Mouse (Mus musculus) gonadal fat pad, adult 2 months (tissue): Measurements from ENCODE around the gene 2700097O09Rik. TPM values are rescaled to one million over a fixed set of nuclear protein-coding genes. Genes with fewer than 3 reads are reported as not detected.
A peak's percentile ranks its signal among the peaks of the same experiment; 100 is the strongest.
"Not testable (repeated sequence)": the region's sequence is repeated elsewhere in the genome, so short reads cannot be mapped to it uniquely, and the experiment has no call there.

Source experiments
- DNase-seq: peaks from one replicate; pipeline ENCODE4 v3.0.0-alpha.2; 2012; ENCODE audit warnings: low read depth
- polyA plus RNA-seq: library from polyadenylated mRNA; depleted of rRNA; stranded (reverse); fragments of >200 nt; gene quantifications from 2 replicates; pipeline ENCODE4 v1.2.3, GENCODE M21; 2012; rRNA removed

Gene 2700097O09Rik
- 7.1 and 7.3 TPM in 2 replicates for polyA plus RNA-seq

GRCm38 (mm10) chr12:55079726-55080600 lies at the start of gene 2700097O09Rik, which contains the start of gene Srp54a:
TSS of gene 2700097O09Rik (minus strand) at chr12:55080110.
TSS of gene Srp54a (plus strand) at chr12:55080262.
- DNase-seq, result peak; percentile 55

GRCm38 (mm10) chr12:55124731-55125130 lies 44.8 kb upstream of the 2700097O09Rik start:
- DNase-seq, result not testable (repeated sequence)

- DNase-seq, result not testable (repeated sequence)
Measured at GRCm38 (mm10) chr12:55124242-55124641, 44.3 kb upstream of the 2700097O09Rik start, which contains the start of gene Fam177a. TSS of gene Fam177a (plus strand) at chr12:55124469.

DNA sequence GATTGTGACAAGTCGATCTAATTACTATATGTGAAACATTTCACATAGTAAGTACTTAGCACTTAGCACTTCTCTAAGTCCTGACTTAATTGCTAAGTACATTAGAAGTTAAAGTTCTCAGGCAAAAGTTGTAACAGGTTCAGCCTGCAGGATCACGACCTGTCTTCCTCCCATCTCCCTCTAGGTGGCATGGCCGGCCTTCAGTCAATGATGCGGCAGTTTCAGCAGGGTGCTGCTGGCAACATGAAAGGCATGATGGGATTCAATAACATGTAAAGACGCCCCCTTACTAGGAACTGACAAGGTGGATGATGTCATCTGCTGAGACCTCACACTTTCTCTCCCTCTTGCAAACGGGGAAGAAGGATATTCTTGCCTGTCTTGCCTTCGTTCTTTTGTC lies 32.7 kb upstream of the 2700097O09Rik start:
- not testable (repeated sequence) for DNase-seq

DNA sequence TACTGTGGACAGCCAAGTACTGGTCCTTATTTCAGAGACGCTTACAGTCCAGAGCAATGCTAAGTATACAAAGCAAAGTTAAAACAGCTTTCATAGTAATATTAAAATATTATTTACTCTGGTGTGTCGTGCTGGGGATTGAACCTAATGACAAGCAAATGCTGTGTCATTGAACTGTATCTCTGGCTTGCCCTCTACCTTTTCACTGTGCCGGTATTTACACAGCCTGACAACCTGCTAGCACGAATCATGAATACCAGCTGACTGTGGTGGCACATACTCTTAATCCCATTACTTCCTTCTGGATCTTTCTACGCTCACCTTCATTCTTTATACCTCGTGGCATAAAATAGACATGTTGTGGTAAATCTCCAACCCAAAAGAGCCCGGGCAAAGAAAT lies 12.2 kb upstream of the 2700097O09Rik start:
- DNase-seq, result not testable (repeated sequence)

GRCm38 (mm10) chr12:55080601-55080942 lies 662 bp upstream of the 2700097O09Rik start:
- not testable (repeated sequence) for DNase-seq

- DNase-seq, result not testable (repeated sequence)
Measured at GRCm38 (mm10) chr12:55078706-55079105, 1.2 kb downstream of the 2700097O09Rik start.

DNA sequence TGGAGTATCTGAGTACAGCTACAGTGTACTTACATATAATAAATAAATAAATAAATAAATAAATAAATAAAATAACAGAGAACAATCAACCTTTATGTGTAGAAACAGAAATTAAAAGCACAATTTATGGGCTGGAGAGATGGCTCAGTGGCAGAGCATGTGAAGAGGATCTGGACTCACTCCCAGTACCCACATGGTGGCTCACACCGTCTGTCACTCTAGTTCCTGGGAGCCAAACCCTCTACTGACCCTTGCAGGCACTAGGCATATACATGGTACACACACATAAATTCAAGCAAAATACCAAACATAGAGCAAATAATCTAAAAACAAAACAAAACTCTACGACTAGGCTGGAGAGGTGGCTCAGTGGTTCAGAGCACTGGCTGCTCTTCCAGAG lies 4.6 kb downstream of the 2700097O09Rik start:
- no peak for DNase-seq

GRCm38 (mm10) chr12:55073686-55074085 lies 6.2 kb downstream of the 2700097O09Rik start:
- DNase-seq, result no peak

DNA sequence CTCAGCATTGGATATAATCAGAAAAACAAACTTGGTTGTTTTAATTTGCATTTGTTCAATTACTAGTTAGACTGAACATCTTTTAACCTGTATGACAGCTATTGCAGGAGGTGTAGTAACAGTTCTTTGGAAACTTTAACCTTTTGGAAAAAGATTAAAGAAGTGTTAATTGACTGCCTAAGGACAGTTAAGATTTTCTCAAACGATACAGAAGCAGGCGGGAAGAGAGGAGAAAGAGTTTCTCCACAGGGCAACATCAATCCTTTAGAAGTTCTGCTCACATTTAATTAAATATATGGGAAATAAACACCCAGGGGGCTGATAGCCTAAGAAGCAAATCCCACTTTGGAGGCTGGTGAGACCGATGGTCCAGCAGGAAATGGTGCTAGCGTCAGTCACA lies 7.4 kb downstream of the 2700097O09Rik start:
- DNase-seq, result peak; percentile 52

- DNase-seq, result no peak
Measured at GRCm38 (mm10) chr12:55062141-55062540, 17.8 kb downstream of the 2700097O09Rik start.

GRCm38 (mm10) chr12:55061006-55061405 lies 18.9 kb downstream of the 2700097O09Rik start:
- DNase-seq, result no peak

GRCm38 (mm10) chr12:55060212-55060898 lies 19.6 kb downstream of the 2700097O09Rik start:
- DNase-seq, result no peak

DNA sequence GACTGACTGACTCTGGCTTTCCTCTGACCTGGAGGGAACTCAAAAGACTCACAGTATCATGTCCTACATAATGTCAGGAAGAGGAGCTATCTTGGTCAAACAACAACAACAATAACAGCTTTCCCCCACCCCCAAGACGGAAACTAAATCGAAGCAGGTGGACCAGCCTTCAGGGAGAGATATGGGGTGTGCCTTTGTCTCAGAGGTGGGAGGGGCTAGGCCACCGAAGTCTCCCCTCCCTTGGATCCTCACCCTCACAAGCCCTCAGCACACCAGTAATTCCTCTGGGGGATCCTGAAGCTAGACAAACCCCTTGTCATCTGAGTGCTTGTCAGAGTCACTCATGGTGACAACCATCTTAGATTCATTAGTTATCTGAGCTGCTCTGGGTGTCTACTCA lies 20.1 kb downstream of the 2700097O09Rik start:
- DNase-seq, result no peak

GRCm38 (mm10) chr12:55058865-55059615 lies 20.9 kb downstream of the 2700097O09Rik start:
- no peak for DNase-seq

- no peak for DNase-seq
Measured at GRCm38 (mm10) chr12:55056703-55057102, 23.2 kb downstream of the 2700097O09Rik start.

- no peak for DNase-seq
Measured at GRCm38 (mm10) chr12:55054551-55055241, 25.2 kb downstream of the 2700097O09Rik start.

DNA sequence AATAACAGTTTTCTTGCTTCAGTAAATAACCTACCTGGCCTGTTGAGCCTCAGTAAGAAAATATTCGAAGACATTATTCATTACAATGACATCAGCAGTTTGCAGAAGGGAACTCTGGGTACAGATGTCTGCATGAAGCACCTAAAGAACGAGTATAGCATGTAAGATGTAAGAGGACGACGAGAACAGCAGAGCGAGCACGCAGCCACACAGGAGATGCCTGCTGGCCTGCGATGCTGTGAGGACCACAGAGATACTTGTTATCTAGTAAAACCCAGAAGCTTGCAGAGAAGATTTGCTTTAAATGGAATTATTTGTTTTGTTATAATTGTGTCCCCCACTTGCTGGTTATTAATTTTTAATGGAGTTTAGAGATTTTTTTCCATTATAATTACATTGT lies 26.6 kb downstream of the 2700097O09Rik start:
- DNase-seq, result no peak

DNA sequence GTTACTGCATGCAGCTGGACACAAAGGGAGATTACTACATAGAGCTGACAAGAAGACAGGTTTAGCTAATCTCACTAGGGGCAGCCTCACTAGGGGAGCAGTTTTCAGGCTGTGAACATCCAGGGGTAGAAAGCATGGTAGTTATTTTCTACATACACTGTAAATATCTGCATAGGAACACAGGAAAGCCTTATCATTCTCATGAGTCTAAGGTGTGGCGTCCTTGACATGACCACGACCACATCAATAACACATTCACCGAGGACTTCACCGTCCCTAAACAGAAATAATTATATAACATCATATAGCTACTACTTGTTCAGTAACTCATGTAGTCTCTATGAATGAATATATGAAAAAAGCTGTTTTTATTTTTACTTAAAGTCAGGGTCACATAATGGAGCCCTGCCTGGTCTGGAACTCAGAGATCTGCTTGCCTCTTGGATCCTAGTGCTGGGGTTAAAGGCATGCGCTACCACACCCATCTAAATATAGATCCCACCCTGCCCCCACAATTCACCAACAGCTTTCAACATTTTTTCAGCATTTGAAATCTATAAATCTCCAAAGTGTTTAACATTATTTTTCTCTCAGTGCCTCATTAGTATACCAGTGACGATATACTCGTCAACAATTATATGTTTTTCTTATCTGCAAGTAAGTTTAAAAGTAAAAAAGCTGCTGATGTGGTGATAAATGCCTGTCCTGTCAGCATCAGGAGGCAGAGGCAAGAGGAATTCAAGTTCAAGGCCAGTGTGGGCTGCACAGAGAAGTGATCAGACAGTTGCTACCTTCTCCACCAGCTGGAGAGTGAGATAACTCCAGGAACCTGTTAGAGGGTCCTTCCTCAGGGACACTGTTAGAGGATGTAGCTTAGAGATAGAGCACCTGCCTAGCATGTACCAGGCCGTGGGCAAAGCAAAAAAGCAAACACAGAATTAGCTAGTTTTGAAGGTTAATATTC lies 28.4 kb downstream of the 2700097O09Rik start:
- no peak for DNase-seq

DNA sequence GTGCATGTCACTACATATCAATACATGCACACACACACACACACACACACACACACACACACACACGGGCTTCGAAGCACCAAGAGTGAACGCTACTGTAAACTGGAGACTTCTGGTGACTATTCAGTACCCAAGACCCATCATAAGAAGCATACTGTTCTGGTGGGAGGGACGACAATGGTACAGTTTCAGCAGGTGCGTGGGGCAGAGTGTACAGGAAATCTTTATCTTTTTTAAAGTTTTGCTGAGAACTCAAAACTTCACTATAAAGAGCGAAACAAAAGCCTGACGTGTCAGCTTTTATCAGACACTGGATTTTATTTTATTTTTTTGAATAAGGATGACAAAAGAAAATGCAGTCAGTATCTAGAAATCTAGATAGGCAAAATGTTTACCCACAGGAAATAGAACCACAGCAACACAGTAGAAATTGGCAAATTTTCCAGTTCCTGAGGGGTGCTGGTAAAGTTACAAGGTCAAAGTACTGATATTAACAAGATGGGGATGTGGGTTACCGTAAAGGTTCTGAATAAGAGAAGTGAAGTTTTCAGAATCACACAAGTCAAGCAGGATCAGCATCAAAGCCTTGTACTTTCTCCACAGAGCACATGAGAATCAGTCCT lies 30.1 kb downstream of the 2700097O09Rik start:
- DNase-seq, result no peak
